Mouse (Mus musculus) heart, embryonic 12.5 days (tissue): ENCODE measurements around the gene Btg3. TPM values are rescaled to one million over a fixed set of nuclear protein-coding genes. Genes with fewer than 3 reads are reported as not detected.
A peak's percentile ranks its signal among the peaks of the same experiment; 100 is the strongest.
"Not testable (repeated sequence)": the region's sequence is repeated elsewhere in the genome, so short reads cannot be mapped to it uniquely, and the experiment has no call there.

Experiments
- ATAC-seq: fragments of 200-750 bp; cut with Nextera tagmentation; 2 replicates; pipeline ENCODE4 v1.8.0; 2017; ENCODE audit warnings: moderate TSS enrichment, moderate library complexity; ENCODE audit not compliant: insufficient number of reproducible peaks, low FRiP score
- H3K27ac ChIP-seq: fragments of 300-500 bp; sonication (generic); 2 replicates; pipeline ENCODE4 v1.5.1; 2016; ENCODE audit warnings: mild to moderate bottlenecking, moderate library complexity; ENCODE audit not compliant: poor library complexity, severe bottlenecking
- H3K27me3 ChIP-seq: fragments of 300-500 bp; sonication (generic); replicated peaks from 2 replicates; pipeline ENCODE4 v1.6.1; 2016; ENCODE audit warnings: mild to moderate bottlenecking, moderate library complexity
- H3K36me3 ChIP-seq: fragments of 300-500 bp; sonication (generic); 2 replicates; pipeline ENCODE4 v1.6.1; 2016; ENCODE audit warnings: mild to moderate bottlenecking, moderate library complexity
- H3K4me1 ChIP-seq: fragments of 300-500 bp; sonication (generic); replicated peaks from 2 replicates; pipeline ENCODE4 v1.6.1; 2016; ENCODE audit warnings: mild to moderate bottlenecking
- H3K4me2 ChIP-seq: fragments of 300-500 bp; sonication (generic); 2 replicates; pipeline ENCODE4 v1.6.1; 2016; ENCODE audit warnings: mild to moderate bottlenecking, moderate library complexity
- H3K4me3 ChIP-seq: fragments of 300-500 bp; sonication (generic); 2 replicates; pipeline ENCODE4 v1.5.1; 2016; ENCODE audit warnings: mild to moderate bottlenecking
- H3K9ac ChIP-seq: fragments of 300-500 bp; sonication (generic); 2 replicates; pipeline ENCODE4 v1.6.1; 2016; ENCODE audit warnings: mild to moderate bottlenecking, moderate library complexity
- H3K9me3 ChIP-seq: fragments of 300-500 bp; sonication (generic); replicated peaks from 2 replicates; pipeline ENCODE4 v1.6.1; 2016; ENCODE audit warnings: mild to moderate bottlenecking, moderate library complexity
- WGBS: fragments of 180-500 bp; shearing (Covaris S2); methylation state at CpG from one replicate; pipeline ENCODE4 v1.1.7; 2016; 5-methylcytosine and 5-hydroxymethylcytosine counted together
- polyA plus RNA-seq: library from polyadenylated mRNA; unstranded; fragments of >200 nt; fragmentation: Nextera tagmentation; extraction: Ambion mirVana; gene quantifications from 2 replicates; pipeline ENCODE4 v1.2.1, GENCODE M21; 2016

Btg3 gene
- polyA plus RNA-seq, 1 experiment from 2014 or later, result 97.4 TPM

DNA sequence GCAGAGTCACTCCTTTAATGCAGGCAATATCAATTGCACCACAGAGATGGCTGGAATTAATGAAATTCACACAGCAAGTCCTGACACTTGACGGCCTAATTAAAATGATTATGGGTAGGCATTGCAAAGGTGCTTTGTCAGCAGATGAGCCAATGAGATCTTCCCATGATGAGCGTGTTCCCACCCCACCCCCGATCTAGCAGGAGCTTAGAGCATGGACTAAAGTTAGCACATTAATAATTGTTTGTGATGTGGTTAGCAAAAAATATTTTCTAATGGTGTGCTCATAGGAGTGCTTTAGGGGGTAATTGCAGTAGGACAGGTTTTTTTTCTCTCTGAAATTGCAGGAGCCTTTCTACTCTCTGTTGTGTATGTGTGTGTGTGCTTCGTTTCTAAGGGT, 12.1 kb upstream of the Btg3 start:
- Histone ChIP-seq H3K9me3 (peaks cover 6% of the 10 kb centered on the region; the same call in 1 of the 2 replicates), H3K9ac (no peak overlapping the region), H3K4me1 (no peaks in the 10 kb centered on the region), H3K4me3 (no peak overlapping the region), H3K36me3 (no peaks in the 10 kb centered on the region), H3K4me2 (no peak overlapping the region), H3K27me3 (no peaks in the 10 kb centered on the region), H3K27ac (no peak overlapping the region)
- ATAC-seq, result no peak
- 79% methylated on average over 4 of the region's 4 CpGs for WGBS

DNA sequence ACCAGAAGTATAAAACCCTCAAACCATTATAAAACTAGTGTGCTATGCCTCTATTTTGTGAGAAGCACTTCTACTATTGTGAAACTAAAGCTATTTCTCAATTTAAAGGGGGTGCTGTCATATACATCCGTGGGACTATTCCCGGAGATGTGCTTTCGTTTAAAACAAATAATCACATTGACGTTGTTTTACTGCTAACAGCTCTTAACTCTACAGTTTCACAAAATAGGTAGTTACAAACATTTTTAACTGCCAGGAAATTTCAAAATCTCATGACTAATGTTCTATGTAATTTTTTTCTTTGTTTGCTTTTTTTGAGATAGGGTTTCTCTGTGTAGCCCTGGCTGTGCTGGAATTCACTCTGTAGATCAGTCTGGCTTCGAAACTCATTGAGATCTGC, 1.5 kb upstream of the Btg3 start:
- Histone ChIP-seq H3K27me3 (no peaks in the 10 kb centered on the region), H3K4me1 (peaks cover 12% of the 10 kb centered on the region), H3K4me2 (no peak overlapping the region), H3K9ac (no peak overlapping the region), H3K27ac (no peak overlapping the region), H3K36me3 (no peaks in the 10 kb centered on the region), H3K9me3 (no peaks in the 10 kb centered on the region), H3K4me3 (no peak overlapping the region)
- no peak for ATAC-seq
- WGBS, result 86% methylated on average over 5 of the region's 5 CpGs

DNA sequence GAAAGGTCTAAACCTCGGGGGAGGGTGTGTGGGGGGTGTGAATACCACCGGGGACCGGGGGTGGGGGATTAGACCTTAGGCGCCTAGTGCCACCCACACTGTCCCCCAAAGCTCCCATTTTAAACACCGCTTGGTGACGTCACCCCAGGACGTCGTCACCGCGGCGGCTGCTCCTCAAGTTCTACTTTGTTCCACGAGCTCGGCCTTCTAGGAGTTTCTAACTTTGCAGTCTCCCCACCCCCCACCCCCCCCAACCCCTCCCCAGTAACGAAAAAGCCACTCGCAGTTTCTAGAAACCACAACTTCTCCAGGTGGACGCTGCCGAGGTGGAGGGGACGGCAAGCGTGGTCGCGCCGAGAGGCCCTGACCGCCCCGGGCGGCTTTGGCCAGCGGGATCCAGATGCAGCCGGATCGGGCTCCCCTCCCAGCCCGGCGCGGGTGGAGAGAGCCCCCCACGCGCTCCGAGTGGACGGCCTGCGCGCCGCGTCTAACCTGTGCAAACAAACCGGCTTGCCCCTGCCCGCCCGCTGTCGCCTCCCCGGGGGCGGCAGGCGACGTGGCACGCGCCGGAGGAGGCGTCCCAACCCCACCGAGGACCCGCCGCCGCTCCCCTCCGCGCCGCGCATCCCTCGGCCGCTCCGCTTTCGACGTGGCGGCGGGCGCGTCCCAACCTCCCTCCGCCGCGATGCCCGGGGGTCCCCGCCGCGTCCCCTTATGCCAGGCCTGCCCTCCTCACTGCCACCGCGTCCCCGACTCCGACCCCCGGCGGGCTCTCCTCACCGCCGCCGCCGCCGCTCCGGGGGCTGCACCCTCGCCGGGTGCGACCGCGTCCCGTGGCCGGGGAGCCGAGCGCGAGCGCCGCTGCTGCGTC, 936 bp downstream of the Btg3 start:
- peak overlapping the region; percentile 82 for H3K4me2 ChIP-seq
- ATAC-seq, result peak; percentile 66
- H3K36me3 ChIP-seq, result peaks cover 12% of the 10 kb centered on the region
- H3K27ac ChIP-seq, result peak overlapping the region; percentile 84
- H3K9me3 ChIP-seq, result no peaks in the 10 kb centered on the region
- peak overlapping the region; percentile 99 for H3K4me3 ChIP-seq
- H3K27me3 ChIP-seq, result no peaks in the 10 kb centered on the region
- peak overlapping the region; percentile 98 for H3K9ac ChIP-seq
- under 1% methylated on average over 100 of the region's 100 CpGs for WGBS
- H3K4me1 ChIP-seq, result peaks cover 12% of the 10 kb centered on the region

DNA sequence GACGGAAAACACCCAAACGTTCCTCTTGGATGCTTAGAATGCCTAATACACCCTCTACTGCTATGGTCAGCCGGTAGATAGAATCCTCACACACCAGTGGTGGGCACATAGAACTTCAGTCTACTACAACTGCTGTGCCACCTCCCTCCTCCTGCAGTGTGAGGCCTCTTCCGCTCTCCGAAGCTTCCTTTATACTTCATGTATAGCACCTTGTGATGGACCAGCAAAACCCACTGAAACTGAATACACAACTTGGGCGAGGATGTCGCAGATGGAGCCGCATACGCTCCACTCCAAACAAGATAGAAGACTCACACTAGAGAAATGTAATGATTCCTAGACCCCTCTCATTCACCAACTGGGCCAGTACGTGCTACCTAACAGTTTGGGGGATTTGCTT, 1.8 kb downstream of the Btg3 start:
- Histone ChIP-seq H3K9ac (peak overlapping the region; percentile 53; the same call in 1 of the 2 replicates), H3K4me3 (peak overlapping the region; percentile 99), H3K9me3 (no peaks in the 10 kb centered on the region), H3K4me1 (peaks cover 12% of the 10 kb centered on the region), H3K27me3 (no peaks in the 10 kb centered on the region), H3K27ac (0 out of 2 replicates have a peak overlapping the region, but pooled peaks have one; percentile 9), H3K4me2 (peak overlapping the region; percentile 82), H3K36me3 (peaks cover 12% of the 10 kb centered on the region)
- 39% methylated on average over 10 of the region's 10 CpGs for WGBS
- no peak for ATAC-seq

DNA sequence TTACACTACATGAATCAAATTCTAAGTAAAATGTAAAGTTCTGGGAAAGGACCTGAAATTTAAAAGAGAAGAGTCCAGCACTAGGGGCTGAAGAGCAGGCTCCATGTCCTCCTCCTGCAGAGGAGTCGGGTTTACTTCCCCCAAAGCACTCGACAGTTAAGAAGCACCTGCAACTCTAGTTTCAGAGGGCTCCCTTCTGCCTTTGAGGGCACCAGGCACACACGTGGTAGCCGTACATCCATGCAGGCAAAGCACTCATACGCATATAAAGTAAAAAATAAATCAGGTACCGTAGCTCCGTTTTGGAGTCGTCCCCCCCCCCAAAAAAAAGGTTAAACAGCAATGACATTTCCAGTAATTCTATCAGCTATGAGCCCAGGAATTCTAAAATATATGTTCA, 3.2 kb downstream of the Btg3 start:
- H3K27ac ChIP-seq, result no peak overlapping the region
- H3K9ac ChIP-seq, result no peak overlapping the region
- peaks cover 21% of the 10 kb centered on the region for H3K36me3 ChIP-seq
- H3K4me3 ChIP-seq, result no peak overlapping the region
- no peaks in the 10 kb centered on the region for H3K27me3 ChIP-seq
- WGBS, result 80% methylated on average over 8 of the region's 8 CpGs
- no peak overlapping the region for H3K4me2 ChIP-seq
- ATAC-seq, result no peak
- H3K4me1 ChIP-seq, result peaks cover 12% of the 10 kb centered on the region
- H3K9me3 ChIP-seq, result no peaks in the 10 kb centered on the region

DNA sequence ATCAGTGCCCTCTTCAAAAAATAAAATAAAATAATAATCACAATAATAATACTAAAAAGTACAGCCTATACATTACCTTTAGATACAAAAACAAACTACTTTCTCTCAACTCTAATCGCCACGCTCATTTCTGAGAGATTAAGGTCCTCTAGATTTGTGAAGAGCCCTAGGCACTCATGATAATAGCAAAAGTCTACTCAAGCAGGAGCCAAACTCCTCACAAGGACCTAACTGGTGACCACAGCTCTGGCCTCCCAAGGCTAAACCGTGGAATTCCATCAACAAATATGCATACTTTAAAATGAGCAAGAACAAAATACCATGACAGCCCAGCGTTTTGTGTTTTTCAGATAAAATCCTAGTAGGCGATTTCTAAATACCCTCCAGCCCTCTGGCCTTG, 4.2 kb downstream of the Btg3 start:
- Histone ChIP-seq H3K36me3 (peaks cover 27% of the 10 kb centered on the region), H3K9me3 (no peaks in the 10 kb centered on the region), H3K4me3 (no peak overlapping the region), H3K27ac (no peak overlapping the region), H3K9ac (no peak overlapping the region), H3K4me2 (no peak overlapping the region), H3K27me3 (no peaks in the 10 kb centered on the region), H3K4me1 (peaks cover 12% of the 10 kb centered on the region)
- 73% methylated on average over 5 of the region's 5 CpGs for WGBS
- ATAC-seq, result no peak

DNA sequence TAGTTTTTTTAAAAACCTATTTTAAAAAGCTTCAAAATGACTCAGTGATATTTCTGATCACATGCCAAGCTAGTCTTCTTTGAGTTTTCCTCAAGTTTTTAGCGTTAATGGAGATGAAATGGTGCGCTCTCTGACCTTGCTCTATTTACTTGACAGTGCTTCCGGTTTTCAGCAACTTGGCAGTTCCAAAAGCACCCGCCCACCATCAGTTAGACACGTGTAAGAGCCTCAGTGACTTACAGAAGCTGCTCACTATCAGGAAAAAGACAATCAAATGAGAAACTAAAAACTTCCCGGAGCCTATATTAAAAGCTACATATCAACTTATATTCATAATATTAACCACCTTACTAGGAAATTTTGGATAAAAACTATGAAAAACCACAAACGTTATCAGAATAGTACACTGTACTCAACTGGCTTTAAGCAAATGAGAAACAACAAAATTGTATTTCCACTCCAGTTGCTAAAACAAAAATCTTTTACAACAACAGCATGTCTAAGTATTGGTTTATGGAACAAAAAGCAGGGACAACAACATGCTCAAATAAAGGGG, 5.4 kb downstream of the Btg3 start:
- H3K27ac ChIP-seq, result no peak overlapping the region
- no peaks in the 10 kb centered on the region for H3K27me3 ChIP-seq
- H3K9me3 ChIP-seq, result no peaks in the 10 kb centered on the region
- 71% methylated on average over 7 of the region's 7 CpGs for WGBS
- peaks cover 9% of the 10 kb centered on the region for H3K4me1 ChIP-seq
- H3K4me2 ChIP-seq, result no peak overlapping the region
- no peak for ATAC-seq
- peaks cover 37% of the 10 kb centered on the region for H3K36me3 ChIP-seq
- no peak overlapping the region for H3K4me3 ChIP-seq
- H3K9ac ChIP-seq, result no peak overlapping the region

DNA sequence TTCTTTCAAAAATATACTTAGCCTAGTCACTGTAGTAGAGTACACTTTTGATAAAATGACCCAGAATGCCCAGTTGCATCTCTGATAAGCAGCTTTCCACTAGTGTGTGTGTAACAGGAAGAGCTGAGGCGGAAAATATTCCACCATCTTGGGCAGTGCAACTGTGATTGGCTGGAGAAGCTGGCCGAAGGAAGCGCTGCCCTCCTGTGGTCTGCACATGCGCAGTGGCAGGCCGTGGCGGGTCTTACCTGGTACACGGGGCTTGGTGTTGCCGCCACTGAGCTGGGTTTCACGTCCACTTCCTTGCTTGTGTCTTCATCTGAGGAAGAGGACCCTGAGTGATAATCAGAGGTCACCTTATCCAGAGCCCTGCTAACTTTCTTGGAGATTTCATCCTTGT, 12.4 kb downstream of the Btg3 start:
- WGBS, result 88% methylated on average over 9 of the region's 9 CpGs
- H3K27ac ChIP-seq, H3K4me3 ChIP-seq, H3K9me3 ChIP-seq, H3K4me2 ChIP-seq, ATAC-seq, H3K27me3 ChIP-seq, H3K9ac ChIP-seq, H3K4me1 ChIP-seq: not testable (repeated sequence)
- peaks cover 58% of the 10 kb centered on the region for H3K36me3 ChIP-seq

DNA sequence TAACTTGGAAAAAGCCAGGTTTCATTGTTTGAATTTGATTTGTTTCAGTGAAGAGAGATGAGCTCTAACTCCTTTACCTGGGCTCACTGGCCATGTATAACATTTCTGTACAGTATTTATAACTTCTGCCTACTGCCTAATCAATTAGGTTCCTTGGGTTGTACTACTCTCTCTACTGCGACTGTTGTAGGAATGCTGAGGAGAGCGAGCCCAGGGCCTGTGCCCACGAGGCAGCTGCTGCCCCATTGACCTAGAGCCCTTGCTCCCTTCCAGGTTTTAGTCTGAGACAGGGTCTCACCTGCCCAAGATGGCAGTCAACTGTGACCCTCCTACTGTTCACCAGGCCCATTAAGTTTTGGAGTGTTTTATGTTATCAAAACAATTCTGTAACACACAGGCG, 15.5 kb downstream of the Btg3 start:
- H3K4me3 ChIP-seq, result no peak overlapping the region
- no peaks in the 10 kb centered on the region for H3K27me3 ChIP-seq
- H3K27ac ChIP-seq, result no peak overlapping the region
- no peak for ATAC-seq
- no peak overlapping the region for H3K9ac ChIP-seq
- H3K36me3 ChIP-seq, result peaks cover 51% of the 10 kb centered on the region
- H3K9me3 ChIP-seq, result no peaks in the 10 kb centered on the region
- no peak overlapping the region for H3K4me2 ChIP-seq
- 92% methylated on average over 4 of the region's 4 CpGs for WGBS
- no peaks in the 10 kb centered on the region for H3K4me1 ChIP-seq

DNA sequence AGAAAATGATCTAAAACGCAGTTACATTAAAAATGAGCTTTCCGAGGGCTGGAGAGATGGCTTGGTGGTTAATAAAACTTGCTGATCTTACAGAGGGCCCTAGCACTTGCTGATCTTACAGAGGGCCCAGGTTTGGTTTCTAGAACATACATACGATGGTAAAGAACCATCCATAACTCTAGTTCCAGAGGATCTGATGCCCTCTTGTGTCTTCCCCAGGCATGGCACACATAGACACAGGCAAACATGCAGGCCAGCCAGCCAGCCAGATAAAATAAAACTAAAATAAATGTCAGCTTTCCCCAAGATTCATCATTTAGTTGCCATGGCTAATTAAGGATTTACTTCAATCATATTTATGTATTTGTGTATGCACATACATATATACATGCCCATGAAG, 19.2 kb downstream of the Btg3 start:
- ATAC-seq, result no peak
- 91% methylated on average over 3 of the region's 3 CpGs for WGBS
- H3K36me3 ChIP-seq, result peaks cover 36% of the 10 kb centered on the region

DNA sequence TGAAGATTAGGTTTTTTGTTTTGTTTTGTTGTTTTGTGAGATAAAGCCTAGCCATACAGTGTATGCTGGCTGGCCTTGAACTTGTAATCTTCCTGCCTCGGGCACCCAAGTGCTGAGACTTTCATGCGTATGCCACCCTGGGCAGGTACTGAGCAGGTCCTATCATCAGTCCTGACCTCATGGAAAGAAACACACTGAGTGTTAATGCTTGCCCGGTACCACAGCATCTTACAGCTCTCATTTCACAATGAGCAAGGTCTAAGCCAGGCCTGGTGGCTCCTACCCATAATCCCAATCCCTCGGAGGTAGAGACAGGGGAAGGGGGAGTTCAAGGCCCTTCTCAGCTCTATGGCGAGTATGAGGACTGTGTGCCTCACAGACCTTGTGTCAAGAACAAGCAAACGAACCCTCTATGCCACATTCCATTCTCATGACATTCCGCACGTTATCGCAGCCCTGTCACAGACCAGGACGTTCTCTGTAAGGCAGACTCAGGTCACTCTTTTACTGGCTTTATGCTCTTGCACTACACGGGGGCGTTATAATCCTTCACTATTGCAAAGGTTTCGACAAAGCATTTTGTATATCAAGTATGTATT, 29.6 kb downstream of the Btg3 start:
- Histone ChIP-seq H3K27ac (peak overlapping the region; percentile 67), H3K4me3 (no peak overlapping the region), H3K9ac (no peak overlapping the region), H3K36me3 (peaks cover 13% of the 10 kb centered on the region), H3K27me3 (no peaks in the 10 kb centered on the region), H3K4me1 (peaks cover 21% of the 10 kb centered on the region), H3K4me2 (no peak overlapping the region), H3K9me3 (no peaks in the 10 kb centered on the region)
- peak; percentile 59; the same call in 1 of the 2 replicates for ATAC-seq
- 30% methylated on average over 13 of the region's 13 CpGs for WGBS

More for the DNA sequence above, 19.2 kb downstream of the Btg3 start:
- Histone ChIP-seq H3K9ac (no peak overlapping the region), H3K9me3 (no peaks in the 10 kb centered on the region), H3K27me3 (no peaks in the 10 kb centered on the region), H3K27ac (no peak overlapping the region), H3K4me1 (no peaks in the 10 kb centered on the region), H3K4me3 (no peak overlapping the region), H3K4me2 (no peak overlapping the region)
